Mouse (Mus musculus) midbrain, embryonic 13.5 days (tissue): ENCODE measurements at regions not wholly inside any gene's neighbourhood (a gene's known extent, or its start where the extent isn't known, plus 50 kb on each side); places are given as distances from the start of the nearest gene placed in this dataset.
A peak's percentile ranks its signal among the peaks of the same experiment; 100 is the strongest.

Experiments used
- ATAC-seq: fragments of 200-750 bp; cut with Nextera tagmentation; 2 replicates; pipeline ENCODE4 v1.8.0; 2017; ENCODE audit warnings: mild to moderate bottlenecking, moderate TSS enrichment, moderate library complexity
- H3K27ac ChIP-seq: fragments of 300-500 bp; sonication (generic); 2 replicates; pipeline ENCODE4 v1.5.1; 2015; ENCODE audit warnings: inconsistent platforms, mild to moderate bottlenecking, moderate library complexity
- H3K27me3 ChIP-seq: fragments of 300-500 bp; sonication (generic); 2 replicates; pipeline ENCODE4 v1.6.1; 2015; ENCODE audit warnings: mild to moderate bottlenecking, inconsistent platforms
- H3K36me3 ChIP-seq: fragments of 300-500 bp; sonication (generic); 2 replicates; pipeline ENCODE4 v1.6.1; 2015; ENCODE audit warnings: mild to moderate bottlenecking, inconsistent platforms
- H3K4me1 ChIP-seq: fragments of 300-500 bp; sonication (generic); replicated peaks from 2 replicates; pipeline ENCODE4 v1.6.1; 2015; ENCODE audit warnings: inconsistent platforms
- H3K4me2 ChIP-seq: fragments of 300-500 bp; sonication (generic); replicated peaks from 2 replicates; pipeline ENCODE4 v1.6.1; 2015; ENCODE audit warnings: moderate library complexity, mild to moderate bottlenecking, inconsistent platforms
- H3K4me3 ChIP-seq: fragments of 300-500 bp; sonication (generic); replicated peaks from 2 replicates; pipeline ENCODE4 v1.5.1; 2015; ENCODE audit warnings: mild to moderate bottlenecking, inconsistent platforms
- H3K9ac ChIP-seq: fragments of 300-500 bp; sonication (generic); replicated peaks from 2 replicates; pipeline ENCODE4 v1.6.1; 2015; ENCODE audit warnings: mild to moderate bottlenecking, inconsistent platforms
- H3K9me3 ChIP-seq: fragments of 300-500 bp; sonication (generic); 2 replicates; pipeline ENCODE4 v1.6.1; 2016; ENCODE audit warnings: mild to moderate bottlenecking, inconsistent platforms
- WGBS: fragments of 180-500 bp; shearing (Covaris S2); methylation state at CpG from one replicate; pipeline ENCODE4 v1.1.7; 2015; 5-methylcytosine and 5-hydroxymethylcytosine counted together

- H3K9ac ChIP-seq, result no peak overlapping the region
- H3K4me3 ChIP-seq, result no peak overlapping the region
- H3K4me2 ChIP-seq, result no peak overlapping the region
- 79% methylated on average over 2 of the region's 2 CpGs for WGBS
- no peak overlapping the region for H3K27ac ChIP-seq
- H3K36me3 ChIP-seq, result no peaks in the 10 kb centered on the region
- H3K4me1 ChIP-seq, result no peaks in the 10 kb centered on the region
- no peaks in the 10 kb centered on the region for H3K9me3 ChIP-seq
- peaks cover 41% of the 10 kb centered on the region for H3K27me3 ChIP-seq
- no peak for ATAC-seq
These were observed 299.6 kb downstream of the Epha7 start for GRCm38 (mm10) chr4:29112552-29112951.

GRCm38 (mm10) chr4:29117025-29117424, 304.1 kb downstream of the Epha7 start:
- 96% methylated on average over 4 of the region's 4 CpGs for WGBS
- no peaks in the 10 kb centered on the region for H3K9me3 ChIP-seq
- H3K27me3 ChIP-seq, result peaks cover 54% of the 10 kb centered on the region
- no peak overlapping the region for H3K4me2 ChIP-seq
- H3K27ac ChIP-seq, result no peak overlapping the region
- no peak overlapping the region for H3K9ac ChIP-seq
- ATAC-seq, result no peak
- peaks cover 18% of the 10 kb centered on the region; the same call in 1 of the 2 replicates for H3K4me1 ChIP-seq
- H3K36me3 ChIP-seq, result no peaks in the 10 kb centered on the region
- H3K4me3 ChIP-seq, result no peak overlapping the region

GRCm38 (mm10) chr4:29117926-29118325, 305.0 kb downstream of the Epha7 start:
- H3K4me3 ChIP-seq, result no peak overlapping the region
- no peaks in the 10 kb centered on the region for H3K36me3 ChIP-seq
- WGBS, result 45% methylated on average over 9 of the region's 9 CpGs
- no peak overlapping the region for H3K9ac ChIP-seq
- H3K9me3 ChIP-seq, result no peaks in the 10 kb centered on the region
- ATAC-seq, result peak; percentile 53; the same call in 1 of the 2 replicates
- no peak overlapping the region for H3K27ac ChIP-seq
- H3K27me3 ChIP-seq, result peaks cover 58% of the 10 kb centered on the region
- peaks cover 18% of the 10 kb centered on the region; the same call in 1 of the 2 replicates for H3K4me1 ChIP-seq
- no peak overlapping the region for H3K4me2 ChIP-seq

DNA sequence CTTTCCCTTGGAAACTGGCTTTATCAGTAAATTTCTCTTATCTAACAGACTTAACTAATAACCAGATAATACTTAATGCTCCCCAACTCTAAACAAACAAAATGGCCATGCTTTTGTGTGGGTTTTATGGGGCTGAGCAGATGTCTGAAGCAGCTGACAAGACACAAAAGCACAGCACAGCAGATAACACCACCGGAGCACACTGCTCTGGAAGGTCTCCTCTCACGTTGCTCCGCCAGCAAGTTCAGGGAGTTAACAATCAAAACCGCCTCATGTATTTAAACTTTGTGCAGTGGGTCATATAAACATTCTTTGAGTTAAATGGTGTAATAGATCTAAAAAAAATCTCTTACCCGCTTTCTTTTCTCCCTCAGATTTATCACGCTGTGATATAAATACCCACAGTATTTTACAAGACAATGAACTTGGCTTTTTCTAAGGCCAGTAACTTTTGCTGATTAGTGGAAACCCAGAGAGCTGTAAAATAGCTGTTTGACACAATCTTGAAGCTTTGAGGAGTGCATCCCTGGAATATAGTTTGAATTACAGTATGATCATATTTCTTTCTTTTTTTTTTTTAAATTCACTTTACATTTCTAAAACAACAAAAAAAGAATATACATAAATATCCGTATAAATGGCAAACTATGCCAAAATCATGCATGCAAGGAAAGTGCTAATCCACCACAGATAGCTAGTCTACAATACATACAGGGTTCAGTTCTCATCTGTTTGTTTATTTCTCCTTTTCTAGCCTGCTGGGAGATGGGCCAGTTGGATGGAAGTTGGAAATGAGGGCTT, 305.9 kb downstream of the Epha7 start:
- no peak for ATAC-seq
- H3K9ac ChIP-seq, result no peak overlapping the region
- no peak overlapping the region for H3K4me3 ChIP-seq
- peaks cover 18% of the 10 kb centered on the region; the same call in 1 of the 2 replicates for H3K4me1 ChIP-seq
- WGBS, result 12% methylated on average over 7 of the region's 7 CpGs
- H3K4me2 ChIP-seq, result no peak overlapping the region
- H3K27ac ChIP-seq, result no peak overlapping the region
- H3K36me3 ChIP-seq, result no peaks in the 10 kb centered on the region
- no peaks in the 10 kb centered on the region for H3K9me3 ChIP-seq
- H3K27me3 ChIP-seq, result peaks cover 56% of the 10 kb centered on the region

GRCm38 (mm10) chr4:29119480-29120153, 306.7 kb downstream of the Epha7 start:
- peak; percentile 79 for ATAC-seq
- peaks cover 63% of the 10 kb centered on the region for H3K27me3 ChIP-seq
- H3K9me3 ChIP-seq, result no peaks in the 10 kb centered on the region
- no peaks in the 10 kb centered on the region for H3K36me3 ChIP-seq
- WGBS, result 15% methylated on average over 9 of the region's 9 CpGs
- H3K4me3 ChIP-seq, result no peak overlapping the region
- H3K27ac ChIP-seq, result no peak overlapping the region
- no peak overlapping the region for H3K9ac ChIP-seq
- no peak overlapping the region for H3K4me2 ChIP-seq
- peaks cover 18% of the 10 kb centered on the region; the same call in 1 of the 2 replicates for H3K4me1 ChIP-seq

DNA sequence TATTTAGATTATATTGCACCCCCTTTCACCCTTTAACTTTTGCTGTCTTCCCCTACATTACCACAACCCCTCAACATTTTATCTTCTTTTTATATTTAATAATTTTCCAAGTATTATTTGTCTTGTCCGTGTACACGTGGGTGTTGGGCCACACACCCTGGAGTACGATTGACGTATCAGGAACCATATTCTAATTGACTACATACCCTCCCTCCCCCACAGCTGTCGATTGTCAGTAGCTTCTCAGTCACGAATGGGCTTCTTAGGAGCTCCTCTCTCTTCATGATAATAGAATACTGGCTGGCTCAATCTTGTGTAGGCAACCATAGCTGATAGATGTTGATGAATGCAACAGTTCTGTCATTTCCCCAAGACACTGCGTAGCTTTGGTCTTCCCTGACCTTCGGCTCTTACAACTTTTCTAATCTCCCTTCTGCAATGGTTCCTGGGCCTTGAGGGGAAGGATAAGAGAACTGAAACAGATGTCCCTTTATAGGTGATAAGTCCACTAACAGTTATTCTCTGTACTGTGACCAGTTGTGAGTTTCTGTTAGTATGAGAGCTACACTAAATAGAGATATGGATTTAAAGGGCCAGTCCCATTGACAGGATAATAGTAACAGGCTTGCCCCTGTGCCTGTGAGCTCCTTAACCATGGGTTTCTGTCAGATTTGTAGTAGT, 310.9 kb downstream of the Epha7 start:
- Histone ChIP-seq H3K4me1 (peaks cover 10% of the 10 kb centered on the region; the same call in 1 of the 2 replicates), H3K27me3 (peaks cover 67% of the 10 kb centered on the region), H3K27ac (no peak overlapping the region), H3K4me2 (no peak overlapping the region), H3K9ac (no peak overlapping the region), H3K36me3 (no peaks in the 10 kb centered on the region), H3K9me3 (no peaks in the 10 kb centered on the region), H3K4me3 (no peak overlapping the region)
- 85% methylated on average over 8 of the region's 8 CpGs for WGBS
- ATAC-seq, result no peak

GRCm38 (mm10) chr4:29130485-29130884, 317.6 kb downstream of the Epha7 start:
- ATAC-seq, result no peak
- Histone ChIP-seq H3K4me1 (no peaks in the 10 kb centered on the region), H3K9me3 (no peaks in the 10 kb centered on the region), H3K9ac (no peak overlapping the region), H3K27me3 (peaks cover 59% of the 10 kb centered on the region), H3K4me2 (no peak overlapping the region), H3K36me3 (no peaks in the 10 kb centered on the region), H3K27ac (no peak overlapping the region), H3K4me3 (no peak overlapping the region)

GRCm38 (mm10) chr4:29133404-29134307, 320.7 kb downstream of the Epha7 start:
- Histone ChIP-seq H3K4me3 (no peak overlapping the region), H3K27me3 (peaks cover 41% of the 10 kb centered on the region), H3K4me2 (no peak overlapping the region), H3K27ac (no peak overlapping the region), H3K9me3 (no peaks in the 10 kb centered on the region), H3K36me3 (no peaks in the 10 kb centered on the region), H3K4me1 (0 out of 2 replicates have a peak, but pooled peaks cover 2% of the 10 kb centered on the region), H3K9ac (no peak overlapping the region)
- WGBS, result 70% methylated on average over 21 of the region's 21 CpGs
- ATAC-seq, result no peak

GRCm38 (mm10) chr4:29135685-29136385, 322.9 kb downstream of the Epha7 start:
- Histone ChIP-seq H3K27me3 (peaks cover 31% of the 10 kb centered on the region), H3K9ac (no peak overlapping the region), H3K9me3 (no peaks in the 10 kb centered on the region), H3K27ac (no peak overlapping the region), H3K36me3 (no peaks in the 10 kb centered on the region), H3K4me3 (no peak overlapping the region), H3K4me2 (no peak overlapping the region), H3K4me1 (0 out of 2 replicates have a peak, but pooled peaks cover 2% of the 10 kb centered on the region)
- peak; percentile 69; the same call in 1 of the 2 replicates for ATAC-seq
- 7% methylated on average over 5 of the region's 5 CpGs for WGBS

- no peak overlapping the region for H3K4me3 ChIP-seq
- peaks cover 15% of the 10 kb centered on the region for H3K27me3 ChIP-seq
- no peak for ATAC-seq
- no peak overlapping the region for H3K9ac ChIP-seq
- 0 out of 2 replicates have a peak, but pooled peaks cover 2% of the 10 kb centered on the region for H3K4me1 ChIP-seq
- no peaks in the 10 kb centered on the region for H3K36me3 ChIP-seq
- no peak overlapping the region for H3K27ac ChIP-seq
- no peak overlapping the region for H3K4me2 ChIP-seq
- 84% methylated on average over 8 of the region's 8 CpGs for WGBS
- no peaks in the 10 kb centered on the region for H3K9me3 ChIP-seq
These were observed 325.9 kb downstream of the Epha7 start for GRCm38 (mm10) chr4:29138771-29139301.

- no peak overlapping the region for H3K4me3 ChIP-seq
- H3K9me3 ChIP-seq, result no peaks in the 10 kb centered on the region
- 98% methylated on average over 1 of the region's 1 CpGs for WGBS
- no peak overlapping the region for H3K27ac ChIP-seq
- H3K4me1 ChIP-seq, result no peaks in the 10 kb centered on the region
- H3K36me3 ChIP-seq, result no peaks in the 10 kb centered on the region
- H3K27me3 ChIP-seq, result peaks cover 3% of the 10 kb centered on the region; the same call in 1 of the 2 replicates
- H3K4me2 ChIP-seq, result no peak overlapping the region
- no peak for ATAC-seq
- H3K9ac ChIP-seq, result no peak overlapping the region
These were observed 330.5 kb downstream of the Epha7 start for GRCm38 (mm10) chr4:29143415-29143814.
